Mouse (Mus musculus) small intestine, adult 2 months (tissue): ENCODE data around the gene Zfp740. TPM values are rescaled to one million over a fixed set of nuclear protein-coding genes. Genes with fewer than 3 reads are reported as not detected.
"Not testable (repeated sequence)": the region's sequence is repeated elsewhere in the genome, so short reads cannot be mapped to it uniquely, and the experiment has no call there.

Experiments used
- H3K27ac ChIP-seq: fragments of 200-500 bp; 2 replicates; pipeline ENCODE4 v1.5.1; 2012; ENCODE audit warnings: low read depth, low read length, control low read depth, inconsistent platforms; ENCODE audit not compliant: insufficient read depth
- H3K27me3 ChIP-seq: fragments of 200-500 bp; 2 replicates; pipeline ENCODE4 v1.6.1; 2012; ENCODE audit warnings: mild to moderate bottlenecking, moderate library complexity, low read length, inconsistent platforms; ENCODE audit not compliant: control insufficient read depth, insufficient read depth
- H3K36me3 ChIP-seq: fragments of 200-500 bp; 2 replicates; pipeline ENCODE4 v1.6.1; 2012; ENCODE audit warnings: mild to moderate bottlenecking, low read length, control low read depth, inconsistent platforms; ENCODE audit not compliant: control insufficient read depth, insufficient read depth
- H3K4me1 ChIP-seq: fragments of 200-500 bp; 2 replicates; pipeline ENCODE4 v1.6.1; 2012; ENCODE audit warnings: low read length, inconsistent platforms, mixed read lengths; ENCODE audit not compliant: control insufficient read depth, insufficient read depth, insufficient read length
- H3K4me3 ChIP-seq: fragments of 200-500 bp; 2 replicates; pipeline ENCODE4 v1.5.1; 2012; ENCODE audit warnings: low read depth, mild to moderate bottlenecking, control low read depth, inconsistent platforms, low read length, moderate library complexity
- CTCF ChIP-seq: fragments of 200-500 bp; IDR thresholded peaks from 2 replicates; pipeline ENCODE4 v1.5.1; 2012; ENCODE audit warnings: low read depth, mild to moderate bottlenecking, control low read depth, inconsistent platforms, low read length, moderate library complexity, mixed read lengths; ENCODE audit not compliant: insufficient replicate concordance, insufficient read length; ENCODE audit errors: extremely low read depth
- POLR2A ChIP-seq: fragments of 200-500 bp; IDR thresholded peaks from 2 replicates; pipeline ENCODE4 v1.6.1; 2012; ENCODE audit warnings: low read depth, mild to moderate bottlenecking, control low read depth, inconsistent platforms, low read length, moderate library complexity
- WGBS: fragments of 180-500 bp; shearing (Covaris S2); methylation state at CpG from one replicate; pipeline ENCODE4 v1.1.7; 2018; 5-methylcytosine and 5-hydroxymethylcytosine counted together
- polyA plus RNA-seq: library from polyadenylated mRNA; depleted of rRNA; stranded (reverse); fragments of >200 nt; gene quantifications from 2 replicates; pipeline ENCODE4 v1.2.3, GENCODE M21; 2012; rRNA removed

The Zfp740 gene
- 5.7 and 13.4 TPM in 2 replicates for polyA plus RNA-seq

- peaks cover 18% of the 10 kb centered on the region for H3K36me3 ChIP-seq
- H3K4me3 ChIP-seq = peak within 1 kb of the TSS; percentile 97
- peaks cover 8% of the 10 kb centered on the region for H3K4me1 ChIP-seq
- 0 out of 2 replicates have a peak, but pooled peaks have one; percentile 22 for TF ChIP-seq CTCF
- peak; percentile 39 for TF ChIP-seq POLR2A
- peak within 1 kb of the TSS; percentile 90 for H3K27ac ChIP-seq
- H3K27me3 ChIP-seq = no peaks in the 10 kb centered on the region
- WGBS = under 1% methylated on average over 61 of the region's 68 CpGs
Observed at GRCm38 (mm10) chr15:102202971-102203834, at the start of gene Zfp740. TSS of gene Zfp740 (plus strand) at chr15:102203249.

- H3K4me3 ChIP-seq, H3K4me1 ChIP-seq, H3K27me3 ChIP-seq, H3K27ac ChIP-seq: not testable (repeated sequence)
- 95% methylated on average over 6 of the region's 6 CpGs for WGBS
- H3K36me3 ChIP-seq = peaks cover 45% of the 10 kb centered on the region
Observed at GRCm38 (mm10) chr15:102155006-102155405, 48.0 kb upstream of the Zfp740 start.

GRCm38 (mm10) chr15:102156836-102157235 is 46.2 kb upstream of the Zfp740 start:
- H3K4me3 ChIP-seq = no peak overlapping the region
- H3K4me1 ChIP-seq = peaks cover 9% of the 10 kb centered on the region
- no peak for TF ChIP-seq CTCF
- TF ChIP-seq POLR2A = no peak
- peaks cover 60% of the 10 kb centered on the region for H3K36me3 ChIP-seq
- no peaks in the 10 kb centered on the region for H3K27me3 ChIP-seq
- WGBS = 73% methylated on average over 20 of the region's 20 CpGs
- no peak overlapping the region for H3K27ac ChIP-seq

GRCm38 (mm10) chr15:102160415-102161060 is 42.5 kb upstream of the Zfp740 start:
- Histone ChIP-seq H3K36me3 (peaks cover 59% of the 10 kb centered on the region), H3K27ac (no peak overlapping the region), H3K4me1 (peaks cover 3% of the 10 kb centered on the region; the same call in 1 of the 2 replicates), H3K4me3 (no peak overlapping the region), H3K27me3 (no peaks in the 10 kb centered on the region)
- no peak for TF ChIP-seq CTCF
- no peak for TF ChIP-seq POLR2A
- WGBS = 84% methylated on average over 27 of the region's 27 CpGs

GRCm38 (mm10) chr15:102163900-102164693 is 39.0 kb upstream of the Zfp740 start:
- no peaks in the 10 kb centered on the region for H3K27me3 ChIP-seq
- no peak overlapping the region for H3K27ac ChIP-seq
- no peak for TF ChIP-seq POLR2A
- no peak for TF ChIP-seq CTCF
- H3K4me1 ChIP-seq = peaks cover 10% of the 10 kb centered on the region; the same call in 1 of the 2 replicates
- peaks cover 28% of the 10 kb centered on the region for H3K36me3 ChIP-seq
- no peak overlapping the region for H3K4me3 ChIP-seq
- 41% methylated on average over 3 of the region's 3 CpGs for WGBS

GRCm38 (mm10) chr15:102165468-102166100 is 37.5 kb upstream of the Zfp740 start:
- WGBS = 53% methylated on average over 6 of the region's 6 CpGs

More at GRCm38 (mm10) chr15:102165468-102166100, 37.5 kb upstream of the Zfp740 start:
- H3K27ac ChIP-seq = no peak overlapping the region
- TF ChIP-seq CTCF (no peak), POLR2A (no peak)
- H3K36me3 ChIP-seq = peaks cover 18% of the 10 kb centered on the region
- H3K4me1 ChIP-seq = peaks cover 10% of the 10 kb centered on the region; the same call in 1 of the 2 replicates
- no peak overlapping the region for H3K4me3 ChIP-seq
- no peaks in the 10 kb centered on the region for H3K27me3 ChIP-seq
